Mouse (Mus musculus): ENCODE results near the gene Decr2. TPM values are rescaled to one million over a fixed set of nuclear protein-coding genes. Genes with fewer than 3 reads are reported as not detected.
"Not testable (repeated sequence)": the region's sequence is repeated elsewhere in the genome, so short reads cannot be mapped to it uniquely, and the experiment has no call there.

The Decr2 gene
- polyA plus RNA-seq, 1 experiment = 24.3 TPM

- Histone ChIP-seq H3K9ac (ENCODE audit: low read depth, poor library complexity, severe bottlenecking) (no peak overlapping the region), H3K4me3 (ENCODE audit: low read depth, low read length) (no peak overlapping the region), H3K4me1 (ENCODE audit: control insufficient read depth, insufficient read depth, low read length) (peaks cover 4% of the 10 kb centered on the region), H3K36me3 (ENCODE audit: control insufficient read depth, insufficient read depth, low read length, poor library complexity, severe bottlenecking) (peaks cover 20% of the 10 kb centered on the region), H3K27me3 (ENCODE audit: control insufficient read depth, insufficient read depth, low read length, poor library complexity, severe bottlenecking) (no peaks in the 10 kb centered on the region), H3K27ac (ENCODE audit: insufficient read depth, low read length) (no peak overlapping the region), H3K9me3 (replicated peaks; ENCODE audit: control insufficient read depth, insufficient read depth, low read length, poor library complexity, severe bottlenecking) (no peaks in the 10 kb centered on the region)
- no peak for TF ChIP-seq EP300 (IDR thresholded peaks at IDR 0.05; ENCODE audit: insufficient read depth, low read depth, low read length)
Observed at GRCm38 (mm10) chr17:26122431-26123140, 32.4 kb upstream of the Decr2 start.

- peaks cover 8% of the 10 kb centered on the region for H3K4me1 ChIP-seq (ENCODE audit: control insufficient read depth, insufficient read depth, low read length)
- peaks cover under 1% of the 10 kb centered on the region; the same call in 1 of the 2 replicates for H3K36me3 ChIP-seq (ENCODE audit: control insufficient read depth, insufficient read depth, low read length, poor library complexity, severe bottlenecking)
- no peak overlapping the region for H3K9ac ChIP-seq (ENCODE audit: low read depth, poor library complexity, severe bottlenecking)
- no peaks in the 10 kb centered on the region for H3K9me3 ChIP-seq (replicated peaks; ENCODE audit: control insufficient read depth, insufficient read depth, low read length, poor library complexity, severe bottlenecking)
- TF ChIP-seq EP300 (IDR thresholded peaks at IDR 0.05; ENCODE audit: insufficient read depth, low read depth, low read length) = no peak
- TF ChIP-seq CTCF (IDR thresholded peaks at IDR 0.05; ENCODE audit: low read depth, low read length) = peak; percentile 97
- TF ChIP-seq POLR2A (IDR thresholded peaks at IDR 0.05; ENCODE audit: insufficient read depth, low read length) = no peak
- no peak overlapping the region for H3K4me3 ChIP-seq (ENCODE audit: low read depth, low read length)
- no peaks in the 10 kb centered on the region for H3K27me3 ChIP-seq (ENCODE audit: control insufficient read depth, insufficient read depth, low read length, poor library complexity, severe bottlenecking)
- no peak overlapping the region for H3K27ac ChIP-seq (ENCODE audit: insufficient read depth, low read length)
Observed at GRCm38 (mm10) chr17:26119766-26120710, 29.9 kb upstream of the Decr2 start.

GRCm38 (mm10) chr17:26116503-26117258 is 26.5 kb upstream of the Decr2 start:
- H3K4me1 ChIP-seq (ENCODE audit: control insufficient read depth, insufficient read depth, low read length) = peaks cover 8% of the 10 kb centered on the region
- TF ChIP-seq EP300 (IDR thresholded peaks at IDR 0.05; ENCODE audit: insufficient read depth, low read depth, low read length) (no peak), POLR2A (IDR thresholded peaks at IDR 0.05; ENCODE audit: insufficient read depth, low read length) (no peak), CTCF (IDR thresholded peaks at IDR 0.05; ENCODE audit: low read depth, low read length) (no peak)
- no peak overlapping the region for H3K9ac ChIP-seq (ENCODE audit: low read depth, poor library complexity, severe bottlenecking)
- no peak overlapping the region for H3K27ac ChIP-seq (ENCODE audit: insufficient read depth, low read length)
- H3K27me3 ChIP-seq (ENCODE audit: control insufficient read depth, insufficient read depth, low read length, poor library complexity, severe bottlenecking) = no peaks in the 10 kb centered on the region
- no peaks in the 10 kb centered on the region for H3K36me3 ChIP-seq (ENCODE audit: control insufficient read depth, insufficient read depth, low read length, poor library complexity, severe bottlenecking)
- H3K9me3 ChIP-seq (replicated peaks; ENCODE audit: control insufficient read depth, insufficient read depth, low read length, poor library complexity, severe bottlenecking) = no peaks in the 10 kb centered on the region
- H3K4me3 ChIP-seq (ENCODE audit: low read depth, low read length) = no peak overlapping the region

- Histone ChIP-seq H3K27ac (ENCODE audit: insufficient read depth, low read length) (no peak overlapping the region), H3K36me3 (ENCODE audit: control insufficient read depth, insufficient read depth, low read length, poor library complexity, severe bottlenecking) (no peaks in the 10 kb centered on the region), H3K4me1 (ENCODE audit: control insufficient read depth, insufficient read depth, low read length) (peaks cover 8% of the 10 kb centered on the region), H3K27me3 (ENCODE audit: control insufficient read depth, insufficient read depth, low read length, poor library complexity, severe bottlenecking) (no peaks in the 10 kb centered on the region), H3K4me3 (ENCODE audit: low read depth, low read length) (no peak overlapping the region), H3K9me3 (replicated peaks; ENCODE audit: control insufficient read depth, insufficient read depth, low read length, poor library complexity, severe bottlenecking) (no peaks in the 10 kb centered on the region), H3K9ac (ENCODE audit: low read depth, poor library complexity, severe bottlenecking) (no peak overlapping the region)
- TF ChIP-seq POLR2A (IDR thresholded peaks at IDR 0.05; ENCODE audit: insufficient read depth, low read length) (no peak), CTCF (IDR thresholded peaks at IDR 0.05; ENCODE audit: low read depth, low read length) (no peak), EP300 (IDR thresholded peaks at IDR 0.05; ENCODE audit: insufficient read depth, low read depth, low read length) (no peak)
Observed at GRCm38 (mm10) chr17:26115956-26116487, 25.9 kb upstream of the Decr2 start.

GRCm38 (mm10) chr17:26115205-26115898 is 25.2 kb upstream of the Decr2 start:
- H3K4me1 ChIP-seq (ENCODE audit: control insufficient read depth, insufficient read depth, low read length) = peaks cover 8% of the 10 kb centered on the region
- no peak overlapping the region for H3K9ac ChIP-seq (ENCODE audit: low read depth, poor library complexity, severe bottlenecking)
- H3K9me3 ChIP-seq (replicated peaks; ENCODE audit: control insufficient read depth, insufficient read depth, low read length, poor library complexity, severe bottlenecking) = no peaks in the 10 kb centered on the region
- no peak overlapping the region for H3K27ac ChIP-seq (ENCODE audit: insufficient read depth, low read length)
- no peak overlapping the region for H3K4me3 ChIP-seq (ENCODE audit: low read depth, low read length)
- TF ChIP-seq POLR2A (IDR thresholded peaks at IDR 0.05; ENCODE audit: insufficient read depth, low read length) (no peak), CTCF (IDR thresholded peaks at IDR 0.05; ENCODE audit: low read depth, low read length) (no peak), EP300 (IDR thresholded peaks at IDR 0.05; ENCODE audit: insufficient read depth, low read depth, low read length) (no peak)
- H3K36me3 ChIP-seq (ENCODE audit: control insufficient read depth, insufficient read depth, low read length, poor library complexity, severe bottlenecking) = no peaks in the 10 kb centered on the region
- no peaks in the 10 kb centered on the region for H3K27me3 ChIP-seq (ENCODE audit: control insufficient read depth, insufficient read depth, low read length, poor library complexity, severe bottlenecking)

GRCm38 (mm10) chr17:26114461-26114860 is 24.3 kb upstream of the Decr2 start:
- H3K4me1 ChIP-seq (ENCODE audit: control insufficient read depth, insufficient read depth, low read length); H3K27ac ChIP-seq (ENCODE audit: insufficient read depth, low read length); H3K4me3 ChIP-seq (ENCODE audit: low read depth, low read length); H3K36me3 ChIP-seq (ENCODE audit: control insufficient read depth, insufficient read depth, low read length, poor library complexity, severe bottlenecking); H3K9me3 ChIP-seq (replicated peaks; ENCODE audit: control insufficient read depth, insufficient read depth, low read length, poor library complexity, severe bottlenecking); H3K9ac ChIP-seq (ENCODE audit: low read depth, poor library complexity, severe bottlenecking); H3K27me3 ChIP-seq (ENCODE audit: control insufficient read depth, insufficient read depth, low read length, poor library complexity, severe bottlenecking): not testable (repeated sequence)

All from ES-Bruce4 (cell line).